Mouse (Mus musculus) G1E (cell line): ENCODE data around the gene Ints11. TPM values are rescaled to one million over a fixed set of nuclear protein-coding genes. Genes with fewer than 3 reads are reported as not detected.

Source experiments
- ATAC-seq: 2 replicates; pipeline ENCODE4 v1.8.0; 2016; ENCODE audit warnings: mild to moderate bottlenecking; ENCODE audit not compliant: insufficient number of reproducible peaks, poor library complexity, low FRiP score, severe bottlenecking; ENCODE audit errors: extremely low read depth
- DNase-seq: peaks from one replicate; pipeline ENCODE4 v3.0.0; 2012; ENCODE audit warnings: low spot score
- H3K27me3 ChIP-seq: 2 replicates; pipeline ENCODE4 v1.6.1; 2012; ENCODE audit warnings: mild to moderate bottlenecking, low read length, inconsistent platforms; ENCODE audit not compliant: insufficient read depth
- H3K36me3 ChIP-seq: replicated peaks from 2 replicates; pipeline ENCODE3; 2012; ENCODE audit warnings: mild to moderate bottlenecking, inconsistent platforms
- H3K4me1 ChIP-seq: 2 replicates; pipeline ENCODE4 v1.6.1; 2012; ENCODE audit warnings: low read depth, low read length, inconsistent platforms, mixed read lengths; ENCODE audit not compliant: insufficient read depth
- H3K4me3 ChIP-seq: 2 replicates; pipeline ENCODE4 v1.5.1; 2012; ENCODE audit warnings: low read depth, mild to moderate bottlenecking, inconsistent platforms, low read length, moderate library complexity, mixed read lengths
- H3K9me3 ChIP-seq: replicated peaks from 2 replicates; pipeline ENCODE4 v1.6.1; 2012; ENCODE audit warnings: inconsistent platforms
- CTCF ChIP-seq: IDR thresholded peaks from 2 replicates; pipeline ENCODE4 v1.5.1; 2012; ENCODE audit warnings: low read depth, low read length, inconsistent platforms, mixed read lengths
- GATA1 ChIP-seq: IDR thresholded peaks from 2 replicates; pipeline ENCODE4 v1.6.1; 2012; ENCODE audit warnings: borderline replicate concordance, low read length, inconsistent platforms, mixed read lengths
- GATA2 ChIP-seq: IDR thresholded peaks from 2 replicates; pipeline ENCODE4 v1.6.1; 2012; ENCODE audit warnings: low read depth, low read length, inconsistent platforms, borderline replicate concordance
- POLR2AphosphoS5 ChIP-seq: IDR thresholded peaks from 2 replicates; pipeline ENCODE4 v1.6.1; 2012; ENCODE audit warnings: low read depth, low read length, inconsistent platforms; ENCODE audit not compliant: insufficient replicate concordance
- TAL1 ChIP-seq: conservative IDR thresholded peaks from 2 replicates; pipeline ENCODE4 v1.6.1; 2012; ENCODE audit warnings: low read depth, low read length, inconsistent platforms, mixed read lengths
- polyA plus RNA-seq: library from polyadenylated mRNA; stranded (reverse); fragments of >175 nt; gene quantifications from 2 replicates; pipeline ENCODE4 v1.2.3, GENCODE M21; 2012
- total RNA-seq, 2 experiments: library from RNA; stranded (forward) in 1 of 2; stranded (reverse) in 1 of 2; fragments of 200-1000 nt in 1 of 2; fragments of >200 nt in 1 of 2; fragmentation: Nextera tagmentation in 1 of 2; gene quantifications; 2 replicates each; pipeline ENCODE4 v1.2.3; 2014 to 2017

Ints11 gene
- total and polyA plus RNA-seq, 3 experiments, result 21.7 to 43.5 (median 35.6) TPM

DNA sequence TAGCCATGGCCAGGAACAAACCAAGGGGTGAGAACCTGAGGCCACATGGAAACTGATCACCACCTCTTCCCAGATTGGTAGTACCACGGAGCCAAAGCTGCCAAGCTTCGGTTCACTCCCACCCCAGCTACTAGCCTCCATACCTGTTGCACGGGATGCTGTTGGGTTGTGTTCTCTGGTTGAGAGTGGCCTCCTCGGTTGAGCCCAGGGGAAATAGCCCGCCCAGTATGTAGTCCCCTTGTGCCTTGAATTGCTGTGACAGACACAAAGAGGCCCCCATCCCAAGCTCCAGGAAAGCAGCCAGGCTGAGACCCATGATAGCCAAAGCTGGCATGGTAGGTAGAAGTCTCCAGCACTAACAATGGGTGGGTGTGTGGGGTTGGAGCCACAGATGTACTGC, 6.3 kb upstream of the Ints11 start, which contains the start of gene Tas1r3:
Tas1r3 (minus strand) TSS at position 362 of the 400 bp plus-strand sequence.
- DNase-seq (no peak), ATAC-seq (no peak)
- Histone ChIP-seq H3K27me3 (no peaks in the 10 kb centered on the region), H3K4me1 (peaks cover under 1% of the 10 kb centered on the region; the same call in 1 of the 2 replicates), H3K36me3 (peaks cover 97% of the 10 kb centered on the region), H3K9me3 (no peaks in the 10 kb centered on the region), H3K4me3 (no peak within 1 kb of the TSS)
- TF ChIP-seq CTCF, result no peak
- TF ChIP-seq POLR2AphosphoS5, result no peak
- no peak for TF ChIP-seq GATA2
- TF ChIP-seq GATA1, result no peak
- no peak for TF ChIP-seq TAL1

DNA sequence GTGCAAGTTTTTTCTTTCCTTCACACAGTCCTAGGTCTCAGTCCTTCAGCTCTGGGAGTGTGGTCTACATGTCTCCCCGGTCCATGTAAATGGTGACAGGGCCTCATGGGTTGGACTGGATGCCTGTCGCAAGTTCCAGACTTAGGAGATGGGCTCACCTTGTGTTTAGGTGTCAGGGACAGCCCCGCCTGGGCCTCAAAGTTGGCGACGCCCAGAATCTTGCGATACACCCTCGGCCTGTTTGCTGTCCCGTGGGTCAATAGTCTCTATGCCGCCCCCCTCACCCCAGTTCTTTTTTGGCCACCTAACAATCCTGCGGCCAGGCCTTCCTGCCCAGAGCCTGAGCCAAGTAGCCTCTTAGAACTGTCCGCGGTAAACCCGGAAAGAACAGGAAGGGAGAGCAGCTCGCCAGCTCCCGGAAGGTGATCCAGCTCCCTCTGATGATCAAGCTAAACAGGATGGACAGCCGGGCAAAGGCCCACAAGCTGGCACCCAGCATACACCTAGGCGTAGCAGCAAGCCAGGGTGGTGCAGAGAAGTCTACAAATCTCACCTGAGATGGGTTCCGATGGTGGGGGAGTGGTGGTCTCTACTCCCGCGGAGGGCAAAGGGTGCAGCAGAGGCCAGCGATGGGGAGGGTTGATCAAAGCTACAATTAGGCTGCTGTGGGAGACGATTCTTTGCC, 590 bp upstream of the Ints11 start:
- TF ChIP-seq POLR2AphosphoS5 (no peak), CTCF (no peak), GATA1 (no peak), GATA2 (no peak), TAL1 (no peak)
- Histone ChIP-seq H3K4me3 (peak overlapping the region; percentile 77), H3K36me3 (peaks cover 68% of the 10 kb centered on the region), H3K4me1 (peaks cover 33% of the 10 kb centered on the region), H3K27me3 (no peaks in the 10 kb centered on the region), H3K9me3 (no peaks in the 10 kb centered on the region)
- peak; percentile 42 for DNase-seq
- ATAC-seq, result 0 out of 2 replicates have a peak, but pooled peaks have one; percentile 5

DNA sequence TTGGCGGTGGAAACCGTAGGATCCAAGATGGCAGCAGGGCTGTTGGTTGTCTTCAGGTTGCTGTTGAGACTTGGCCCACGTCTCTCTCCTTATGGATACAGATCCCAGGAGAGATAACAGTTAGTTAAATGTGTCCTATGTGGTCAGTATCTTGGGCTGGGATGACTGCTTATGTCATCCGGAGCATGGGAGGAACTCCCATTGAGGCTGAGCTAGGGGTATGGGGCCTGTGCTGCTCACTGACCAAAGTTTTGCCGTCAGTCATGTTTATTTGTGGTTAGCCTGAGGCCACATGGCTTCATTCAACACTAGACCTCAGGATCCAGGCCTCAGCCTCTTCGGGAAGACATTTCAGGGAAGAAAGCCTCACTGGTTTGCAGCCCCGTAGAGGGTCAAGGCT, 2.1 kb downstream of the Ints11 start:
- Histone ChIP-seq H3K36me3 (peaks cover 68% of the 10 kb centered on the region), H3K4me3 (no peak overlapping the region), H3K27me3 (no peaks in the 10 kb centered on the region), H3K4me1 (peaks cover 33% of the 10 kb centered on the region), H3K9me3 (no peaks in the 10 kb centered on the region)
- ATAC-seq (no peak), DNase-seq (no peak)
- TF ChIP-seq POLR2AphosphoS5, result no peak
- TF ChIP-seq GATA1, result no peak
- no peak for TF ChIP-seq CTCF
- no peak for TF ChIP-seq GATA2
- TF ChIP-seq TAL1, result no peak

DNA sequence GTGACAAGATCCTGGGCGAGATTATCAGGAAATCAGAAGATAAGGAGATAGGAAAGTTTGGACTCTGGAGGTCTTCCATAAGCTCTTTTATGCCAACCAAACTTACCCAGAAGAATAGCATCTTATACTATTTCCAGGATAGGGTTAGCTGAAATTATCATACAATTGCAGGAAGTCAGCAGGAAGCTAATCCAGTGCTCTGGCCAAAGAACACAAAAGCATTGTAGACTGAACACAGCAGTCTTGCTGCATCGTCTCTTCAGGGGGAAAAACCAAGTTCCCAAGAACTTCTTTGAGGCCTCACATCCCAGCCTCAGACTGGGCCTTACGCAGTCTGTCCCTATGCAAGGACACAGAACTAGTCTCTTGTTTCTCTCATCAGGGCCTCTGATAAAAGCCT, 14.2 kb downstream of the Ints11 start:
- TF ChIP-seq GATA1 (no peak), CTCF (no peak), POLR2AphosphoS5 (no peak), TAL1 (no peak), GATA2 (no peak)
- Histone ChIP-seq H3K36me3 (peaks cover 74% of the 10 kb centered on the region), H3K9me3 (no peaks in the 10 kb centered on the region), H3K27me3 (no peaks in the 10 kb centered on the region), H3K4me1 (peaks cover 9% of the 10 kb centered on the region; the same call in 1 of the 2 replicates), H3K4me3 (no peak overlapping the region)
- ATAC-seq (no peak), DNase-seq (no peak)

DNA sequence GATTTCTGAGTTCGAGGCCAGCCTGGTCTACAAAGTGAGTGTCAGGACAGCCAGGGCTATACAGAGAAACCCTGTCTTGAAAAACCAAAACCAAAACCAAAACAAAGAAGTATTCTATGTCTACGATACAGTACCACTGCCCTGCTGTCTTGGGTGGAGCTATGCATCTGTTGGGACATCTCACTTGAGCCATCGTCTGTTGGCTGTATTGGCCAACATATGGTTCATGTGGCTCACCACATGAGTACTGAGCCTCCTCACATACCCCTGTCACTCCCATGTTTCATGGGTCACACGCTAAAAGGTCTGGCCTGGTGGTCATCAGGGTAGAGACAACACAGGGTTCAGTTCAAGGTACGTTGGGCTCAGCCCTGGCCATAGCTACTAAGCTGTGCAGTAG, 17.0 kb downstream of the Ints11 start:
- no peak for TF ChIP-seq GATA1
- TF ChIP-seq GATA2, result no peak
- TF ChIP-seq CTCF, result no peak
- TF ChIP-seq POLR2AphosphoS5, result no peak
- TF ChIP-seq TAL1, result no peak
- peaks cover 84% of the 10 kb centered on the region for H3K36me3 ChIP-seq
- ATAC-seq (no peak), DNase-seq (no peak)
- no peaks in the 10 kb centered on the region for H3K9me3 ChIP-seq
- no peak overlapping the region for H3K4me3 ChIP-seq
- H3K27me3 ChIP-seq, result no peaks in the 10 kb centered on the region
- peaks cover 30% of the 10 kb centered on the region for H3K4me1 ChIP-seq

DNA sequence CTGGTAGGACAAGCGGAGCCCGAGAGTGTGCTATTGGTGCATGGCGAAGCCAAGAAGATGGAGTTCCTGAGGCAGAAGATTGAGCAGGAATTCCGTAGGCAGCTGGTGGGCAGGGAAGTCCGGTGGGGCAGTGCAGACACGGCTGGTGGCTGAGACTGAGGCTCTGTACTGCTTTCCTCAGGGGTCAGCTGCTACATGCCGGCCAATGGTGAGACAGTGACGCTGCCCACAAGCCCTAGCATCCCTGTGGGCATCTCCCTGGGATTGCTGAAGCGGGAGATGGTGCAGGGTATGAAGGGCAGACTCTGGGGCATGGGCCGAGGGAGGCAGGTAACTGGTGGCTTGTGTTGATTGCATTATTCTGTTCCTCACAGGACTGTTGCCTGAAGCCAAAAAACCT, 18.3 kb downstream of the Ints11 start:
- ATAC-seq, result no peak

More for the DNA sequence above, 18.3 kb downstream of the Ints11 start:
- TF ChIP-seq CTCF (no peak), GATA1 (no peak), GATA2 (no peak), TAL1 (no peak), POLR2AphosphoS5 (no peak)
- DNase-seq, result no peak
- Histone ChIP-seq H3K9me3 (no peaks in the 10 kb centered on the region), H3K36me3 (peaks cover 79% of the 10 kb centered on the region), H3K4me1 (peaks cover 37% of the 10 kb centered on the region), H3K27me3 (no peaks in the 10 kb centered on the region), H3K4me3 (no peak overlapping the region)
